In genomic region chr4:150086841-150087160, GRCm38 (mm10) we compare ENCODE assay signal across 8 mouse cellular contexts. TPM values are rescaled to one million over a fixed set of nuclear protein-coding genes. Genes with fewer than 3 reads are reported as not detected.
DNase-seq lines count a peak whose midpoint lies in the region; ATAC-seq lines count a peak whose summit lies in the region.

No protein-coding gene starts in this region.

- H3K4me1 ChIP-seq in erythroblast, embryonic 14.5 days (ENCODE audit: control insufficient read depth) = peaks cover 16% of the 10 kb centered on the region
- H3K4me1 ChIP-seq in neural tube, embryonic 11.5 days (ENCODE audit: control insufficient read depth, insufficient read depth, low read length) = peaks cover 8% of the 10 kb centered on the region
- H3K4me1 ChIP-seq in limb, embryonic 15.5 days = peaks cover 24% of the 10 kb centered on the region
- peaks cover 26% of the 10 kb centered on the region; the same call in 1 of the 2 replicates for H3K4me1 ChIP-seq in stomach, embryonic 16.5 days (ENCODE audit: control insufficient read depth, insufficient read depth, low read length)

- peak overlapping the region; percentile 99 for H3K4me2 ChIP-seq in neural tube, embryonic 11.5 days (ENCODE audit: low read depth)
- peak overlapping the region; percentile 95 for H3K4me2 ChIP-seq in limb, embryonic 15.5 days
- peak overlapping the region; percentile 98 for H3K4me2 ChIP-seq in stomach, embryonic 16.5 days (ENCODE audit: low read depth, low read length)

- peak overlapping the region; percentile 53 for H3K4me3 ChIP-seq in erythroblast, embryonic 14.5 days (replicated peaks)
- H3K4me3 ChIP-seq in neural tube, embryonic 11.5 days (ENCODE audit: low read depth, low read length) = peak overlapping the region; percentile 57
- H3K4me3 ChIP-seq in limb, embryonic 15.5 days = peak overlapping the region; percentile 59
- H3K4me3 ChIP-seq in stomach, embryonic 16.5 days (replicated peaks; ENCODE audit: low read length) = peak overlapping the region; percentile 73

- DNase-seq in neural tube, embryonic 11.5 days (ENCODE audit: low spot score) = no peak
- no peak for DNase-seq in neural tube, embryonic 10.5 days (ENCODE audit: extremely low spot score, low spot score)
- no peak for DNase-seq in natural killer cell, adult 2 months (ENCODE audit: low spot score in 2 of 2)
- no peak for DNase-seq in left cerebral cortex, adult 11 months (ENCODE audit: low spot score)

- 2% methylated on average over 7 of the region's 7 CpGs for WGBS in neural tube, embryonic 11.5 days
- 2% methylated on average over 7 of the region's 7 CpGs for WGBS in limb, embryonic 15.5 days
- 8% methylated on average over 7 of the region's 7 CpGs for WGBS in stomach, embryonic 16.5 days

- H3K36me3 ChIP-seq in erythroblast, embryonic 14.5 days (ENCODE audit: control insufficient read depth) = no peaks in the 10 kb centered on the region
- no peaks in the 10 kb centered on the region for H3K36me3 ChIP-seq in neural tube, embryonic 11.5 days (ENCODE audit: control insufficient read depth, insufficient read depth, low read length)
- H3K36me3 ChIP-seq in limb, embryonic 15.5 days = no peaks in the 10 kb centered on the region
- H3K36me3 ChIP-seq in stomach, embryonic 16.5 days (ENCODE audit: control insufficient read depth, insufficient read depth, low read length) = no peaks in the 10 kb centered on the region

- H3K27ac ChIP-seq in neural tube, embryonic 11.5 days (ENCODE audit: low read depth, low read length) = no peak overlapping the region
- peak overlapping the region; percentile 74 for H3K27ac ChIP-seq in limb, embryonic 15.5 days
- H3K27ac ChIP-seq in stomach, embryonic 16.5 days (ENCODE audit: low read length) = peak overlapping the region; percentile 2; the same call in 1 of the 2 replicates

- H3K27me3 ChIP-seq in erythroblast, embryonic 14.5 days (ENCODE audit: control insufficient read depth) = peaks cover 25% of the 10 kb centered on the region
- no peaks in the 10 kb centered on the region for H3K27me3 ChIP-seq in neural tube, embryonic 11.5 days (ENCODE audit: control insufficient read depth, insufficient read depth, low read length)
- no peaks in the 10 kb centered on the region for H3K27me3 ChIP-seq in limb, embryonic 15.5 days
- no peaks in the 10 kb centered on the region for H3K27me3 ChIP-seq in stomach, embryonic 16.5 days (ENCODE audit: control insufficient read depth, insufficient read depth, low read length)

- no peak overlapping the region for H3K9ac ChIP-seq in neural tube, embryonic 11.5 days (ENCODE audit: low read length)
- H3K9ac ChIP-seq in limb, embryonic 15.5 days = no peak overlapping the region
- peak overlapping the region; percentile 63 for H3K9ac ChIP-seq in stomach, embryonic 16.5 days (ENCODE audit: low read length)

- H3K9me3 ChIP-seq in erythroblast, embryonic 14.5 days (ENCODE audit: control insufficient read depth, low read length) = 0 out of 2 replicates have a peak, but pooled peaks cover 2% of the 10 kb centered on the region
- no peaks in the 10 kb centered on the region for H3K9me3 ChIP-seq in neural tube, embryonic 11.5 days (ENCODE audit: control insufficient read depth, low read length)
- no peaks in the 10 kb centered on the region for H3K9me3 ChIP-seq in limb, embryonic 15.5 days
- no peaks in the 10 kb centered on the region for H3K9me3 ChIP-seq in stomach, embryonic 16.5 days (replicated peaks; ENCODE audit: control insufficient read depth, low read length)

- ATAC-seq in erythroblast, adult 5-6 weeks (replicated peaks; ENCODE audit: low FRiP score, poor library complexity, severe bottlenecking) = no peak
- ATAC-seq in neural tube, embryonic 11.5 days (ENCODE audit: insufficient read depth, low FRiP score, low TSS enrichment) = no peak
- no peak for ATAC-seq in limb, embryonic 15.5 days (ENCODE audit: insufficient number of reproducible peaks, low FRiP score, low TSS enrichment, low read depth)
- no peak; the same call in 1 of the 2 replicates for ATAC-seq in stomach, embryonic 16.5 days (ENCODE audit: insufficient read depth, low FRiP score)

RNA-seq across cellular contexts. Expression of gene Gpr157, which starts 0.4 kb away (rescaled TPM):
- polyA plus RNA-seq in erythroblast, embryonic 14.5 days (2012) = 0.01 and 0.02 TPM in 2 replicates
- total RNA-seq in erythroblast, adult 5-6 weeks (2015; ENCODE audit: low replicate concordance) = 0.19 and 2.1 TPM in 2 replicates
- 0.43 and 0.98 TPM in 2 replicates for total RNA-seq in erythroblast, adult 5-6 weeks (2017; ENCODE audit: low replicate concordance)
- polyA plus RNA-seq in neural tube, embryonic 11.5 days (2014; fragmentation: Nextera tagmentation; extraction: Ambion mirVana) = 0.24 and 0.28 TPM in 2 replicates
- 1.4 and 1.7 TPM in 2 replicates for polyA plus RNA-seq in limb, embryonic 15.5 days (2015; fragmentation: Nextera tagmentation; extraction: Ambion mirVana)
- polyA plus RNA-seq in stomach, embryonic 16.5 days (2015; fragmentation: Nextera tagmentation; extraction: Ambion mirVana) = 1.5 TPM in 2 replicates

RNA-seq across cellular contexts. Expression of gene Slc2a5, which starts 32.3 kb away (rescaled TPM):
- polyA plus RNA-seq in erythroblast, embryonic 14.5 days (2012) = not detected in 2 replicates
- total RNA-seq in erythroblast, adult 5-6 weeks (2015; ENCODE audit: low replicate concordance) = not detected in 2 replicates
- not detected in 2 replicates for total RNA-seq in erythroblast, adult 5-6 weeks (2017; ENCODE audit: low replicate concordance)
- 2.9 and 3.3 TPM in 2 replicates for polyA plus RNA-seq in neural tube, embryonic 11.5 days (2014; fragmentation: Nextera tagmentation; extraction: Ambion mirVana)
- polyA plus RNA-seq in limb, embryonic 15.5 days (2015; fragmentation: Nextera tagmentation; extraction: Ambion mirVana) = 2.0 and 2.3 TPM in 2 replicates
- 1.00 and 1.8 TPM in 2 replicates for polyA plus RNA-seq in stomach, embryonic 16.5 days (2015; fragmentation: Nextera tagmentation; extraction: Ambion mirVana)
